Mouse (Mus musculus): Measurements from ENCODE around the gene Eps8l3.

Eps8l3 gene

DNA sequence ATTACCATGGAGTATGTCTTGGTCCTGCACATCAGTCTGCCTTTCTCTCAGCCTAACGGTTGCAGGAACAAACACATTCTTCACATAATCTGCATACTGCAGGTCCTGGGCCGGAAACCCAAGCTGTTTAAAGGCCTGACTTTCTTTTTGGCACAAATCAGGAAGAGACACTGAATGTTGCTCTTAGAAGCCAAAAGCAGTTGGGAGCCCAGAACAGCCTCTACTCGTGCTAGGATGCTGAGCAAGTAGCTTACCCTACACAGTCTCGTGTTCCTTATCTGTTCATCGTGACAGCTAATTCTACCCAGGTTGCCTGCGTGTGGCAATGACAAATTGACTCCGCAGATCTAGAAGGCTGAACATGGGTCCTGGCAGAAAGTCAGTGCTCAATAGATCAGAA, 63.5 kb downstream of the Eps8l3 start:
- DNase-seq (ENCODE audit: extremely low spot score, low read depth, low spot score) = no peak

DNA sequence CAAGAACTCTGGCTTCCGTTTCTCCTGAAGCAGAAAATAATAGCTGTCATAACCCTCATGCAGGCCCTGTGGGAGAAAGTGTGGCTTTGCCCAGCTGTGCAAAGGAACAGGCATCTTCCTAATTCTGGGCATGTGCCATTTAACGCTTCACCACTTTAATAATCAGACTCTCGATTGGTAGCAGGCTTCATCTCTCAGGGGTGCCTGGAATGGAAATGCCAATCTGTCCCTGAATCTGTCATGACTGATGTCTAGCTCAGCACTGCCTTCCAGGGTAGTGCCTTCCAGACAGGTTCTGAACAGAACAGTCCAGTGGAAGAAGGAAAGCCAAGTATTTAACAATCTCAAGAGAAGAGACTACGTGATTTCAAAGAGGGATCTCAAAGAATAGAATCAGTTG, 64.2 kb downstream of the Eps8l3 start:
- DNase-seq (ENCODE audit: extremely low spot score, low read depth, low spot score) = no peak
